Mouse (Mus musculus) neural tube, embryonic 14.5 days (tissue): ENCODE measurements around the gene Gpc4. TPM values are rescaled to one million over a fixed set of nuclear protein-coding genes. Genes with fewer than 3 reads are reported as not detected.

Experiments
- ATAC-seq: fragments of 200-750 bp; cut with Nextera tagmentation; 2 replicates; pipeline ENCODE4 v1.8.0; 2017; ENCODE audit warnings: low read depth, mild to moderate bottlenecking, moderate TSS enrichment, moderate library complexity
- H3K27ac ChIP-seq: fragments of 300-500 bp; sonication (generic); 2 replicates; pipeline ENCODE4 v1.5.1; 2014; ENCODE audit warnings: low read depth, mild to moderate bottlenecking, control low read depth, low read length, moderate library complexity, mixed read lengths
- H3K27me3 ChIP-seq: fragments of 300-500 bp; sonication (generic); 2 replicates; pipeline ENCODE4 v1.6.1; 2014; ENCODE audit warnings: low read length; ENCODE audit not compliant: control insufficient read depth, insufficient read depth
- H3K36me3 ChIP-seq: fragments of 300-500 bp; sonication (generic); 2 replicates; pipeline ENCODE4 v1.6.1; 2014; ENCODE audit warnings: low read length, mixed read lengths; ENCODE audit not compliant: control insufficient read depth, insufficient read depth
- H3K4me1 ChIP-seq: fragments of 300-500 bp; sonication (generic); 2 replicates; pipeline ENCODE4 v1.6.1; 2014; ENCODE audit warnings: low read length; ENCODE audit not compliant: control insufficient read depth, insufficient read depth
- H3K4me2 ChIP-seq: fragments of 300-500 bp; sonication (generic); 2 replicates; pipeline ENCODE4 v1.6.1; 2014; ENCODE audit warnings: mild to moderate bottlenecking, low read depth, low read length, control low read depth
- H3K4me3 ChIP-seq: fragments of 300-500 bp; sonication (generic); 2 replicates; pipeline ENCODE4 v1.5.1; 2014; ENCODE audit warnings: low read depth, low read length, control low read depth, mixed read lengths
- H3K9ac ChIP-seq: fragments of 300-500 bp; sonication (generic); replicated peaks from 2 replicates; pipeline ENCODE4 v1.6.1; 2014; ENCODE audit warnings: low read depth, mild to moderate bottlenecking, control low read depth, low read length, mixed read lengths
- H3K9me3 ChIP-seq: fragments of 300-500 bp; sonication (generic); 2 replicates; pipeline ENCODE4 v1.6.1; 2016; ENCODE audit warnings: low read length; ENCODE audit not compliant: control insufficient read depth
- WGBS: fragments of 180-500 bp; shearing (Covaris S2); extraction: QIAGEN DNeasy Blood & Tissue Kit; methylation state at CpG from one replicate; pipeline ENCODE4 v1.1.7; 2014; 5-methylcytosine and 5-hydroxymethylcytosine counted together
- polyA plus RNA-seq: library from polyadenylated mRNA; unstranded; fragments of >200 nt; fragmentation: Nextera tagmentation; extraction: Ambion mirVana; gene quantifications from 2 replicates; pipeline ENCODE4 v1.2.1, GENCODE M21; 2014

Gpc4 gene
- polyA plus RNA-seq, 1 experiment from 2014 or later, result 10.6 TPM

GRCm38 (mm10) chrX:52136525-52136924 is 28.5 kb downstream of the Gpc4 start:
- no peak overlapping the region for H3K27ac ChIP-seq
- no peaks in the 10 kb centered on the region for H3K9me3 ChIP-seq
- 84% methylated on average over 5 of the region's 5 CpGs for WGBS
- H3K27me3 ChIP-seq, result no peaks in the 10 kb centered on the region
- no peaks in the 10 kb centered on the region for H3K36me3 ChIP-seq
- ATAC-seq, result no peak
- no peak overlapping the region for H3K4me2 ChIP-seq
- H3K9ac ChIP-seq, result no peak overlapping the region
- no peaks in the 10 kb centered on the region for H3K4me1 ChIP-seq
- no peak overlapping the region for H3K4me3 ChIP-seq

DNA sequence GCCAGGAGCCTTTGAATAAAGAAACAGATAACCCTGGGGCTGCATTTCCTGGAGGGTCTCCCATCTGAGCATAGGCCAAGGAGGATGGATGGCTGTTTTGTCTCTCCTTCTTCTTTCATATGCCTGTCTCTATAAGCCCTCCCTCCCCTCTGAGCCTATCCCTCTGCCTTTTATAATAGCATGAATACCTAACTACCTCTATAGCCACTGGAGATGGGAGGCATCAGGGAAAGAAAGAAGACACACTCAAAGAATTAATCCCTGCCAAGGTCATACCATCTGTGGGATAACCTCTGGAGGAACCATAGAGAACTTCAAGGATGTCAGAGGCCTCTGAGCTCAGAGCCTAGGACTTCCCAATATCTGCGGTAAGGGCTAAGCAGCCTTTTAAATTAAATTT is 35.4 kb downstream of the Gpc4 start:
- H3K4me1 ChIP-seq, result no peaks in the 10 kb centered on the region
- WGBS, result 94% methylated on average over 1 of the region's 1 CpGs
- ATAC-seq, result no peak
- H3K9me3 ChIP-seq, result no peaks in the 10 kb centered on the region
- no peak overlapping the region for H3K9ac ChIP-seq
- no peak overlapping the region for H3K4me2 ChIP-seq
- no peak overlapping the region for H3K27ac ChIP-seq
- no peaks in the 10 kb centered on the region for H3K36me3 ChIP-seq
- no peaks in the 10 kb centered on the region for H3K27me3 ChIP-seq
- H3K4me3 ChIP-seq, result no peak overlapping the region

GRCm38 (mm10) chrX:52128794-52129193 is 36.3 kb downstream of the Gpc4 start:
- no peak overlapping the region for H3K4me2 ChIP-seq
- H3K27me3 ChIP-seq, result no peaks in the 10 kb centered on the region
- no peak overlapping the region for H3K9ac ChIP-seq
- H3K9me3 ChIP-seq, result no peaks in the 10 kb centered on the region
- H3K4me1 ChIP-seq, result no peaks in the 10 kb centered on the region
- WGBS, result 86% methylated on average over 4 of the region's 4 CpGs
- no peak overlapping the region for H3K4me3 ChIP-seq
- no peaks in the 10 kb centered on the region for H3K36me3 ChIP-seq
- ATAC-seq, result no peak
- no peak overlapping the region for H3K27ac ChIP-seq

- Histone ChIP-seq H3K9me3 (no peaks in the 10 kb centered on the region), H3K9ac (no peak overlapping the region), H3K36me3 (no peaks in the 10 kb centered on the region), H3K4me1 (no peaks in the 10 kb centered on the region), H3K27ac (no peak overlapping the region), H3K27me3 (no peaks in the 10 kb centered on the region), H3K4me2 (no peak overlapping the region), H3K4me3 (no peak overlapping the region)
- WGBS, result 87% methylated on average over 5 of the region's 5 CpGs
- no peak for ATAC-seq
These were observed 51.4 kb downstream of the Gpc4 start for GRCm38 (mm10) chrX:52113651-52114050.

DNA sequence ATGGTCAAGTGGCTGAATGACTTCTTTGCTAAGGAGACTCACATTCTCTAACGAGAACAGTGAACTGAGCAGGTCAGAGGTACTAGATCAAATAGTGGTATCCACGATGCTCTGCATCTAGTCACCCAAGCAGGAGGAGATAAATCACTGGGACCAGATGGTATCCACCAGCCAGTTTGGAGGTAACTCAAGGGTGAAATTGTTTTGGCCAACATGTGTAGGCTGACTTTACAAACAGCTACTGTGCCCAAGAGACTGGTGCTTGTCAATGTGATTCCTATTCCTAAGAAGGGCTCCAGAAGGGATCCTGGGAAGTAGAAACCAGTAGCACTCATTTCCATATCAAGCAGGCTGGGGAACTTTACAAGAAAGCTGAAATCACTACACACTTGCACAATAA is 55.4 kb downstream of the Gpc4 start:
- Histone ChIP-seq H3K36me3 (no peaks in the 10 kb centered on the region), H3K27ac (no peak overlapping the region), H3K4me1 (no peaks in the 10 kb centered on the region), H3K4me3 (no peak overlapping the region), H3K4me2 (no peak overlapping the region), H3K27me3 (no peaks in the 10 kb centered on the region), H3K9ac (no peak overlapping the region), H3K9me3 (no peaks in the 10 kb centered on the region)
- no peak; the same call in 1 of the 2 replicates for ATAC-seq
- WGBS, result 24% methylated on average over 2 of the region's 2 CpGs

DNA sequence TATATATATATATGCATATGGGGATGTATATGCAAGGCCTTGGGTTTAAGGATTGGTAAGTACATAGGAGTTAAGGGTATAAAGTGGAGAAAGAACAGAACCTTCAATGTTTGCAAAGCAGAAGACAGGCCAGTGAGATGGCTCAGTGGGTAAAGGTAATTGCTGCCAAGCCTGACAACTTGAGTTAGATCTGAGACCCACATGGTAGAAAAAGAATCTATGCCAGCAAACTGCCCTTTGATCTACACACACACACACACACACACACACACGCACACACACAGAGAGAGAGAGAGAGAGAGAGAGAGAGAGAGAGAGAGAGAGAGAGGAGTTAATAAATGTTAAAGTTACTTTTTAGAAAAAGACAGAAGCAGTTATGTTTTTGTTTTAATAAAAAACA is 56.1 kb downstream of the Gpc4 start:
- 79% methylated on average over 1 of the region's 1 CpGs for WGBS
- no peaks in the 10 kb centered on the region for H3K27me3 ChIP-seq
- no peak overlapping the region for H3K4me3 ChIP-seq
- no peak overlapping the region for H3K4me2 ChIP-seq
- H3K9me3 ChIP-seq, result no peaks in the 10 kb centered on the region
- H3K9ac ChIP-seq, result no peak overlapping the region
- H3K27ac ChIP-seq, result no peak overlapping the region
- no peak for ATAC-seq
- H3K36me3 ChIP-seq, result no peaks in the 10 kb centered on the region
- H3K4me1 ChIP-seq, result no peaks in the 10 kb centered on the region

DNA sequence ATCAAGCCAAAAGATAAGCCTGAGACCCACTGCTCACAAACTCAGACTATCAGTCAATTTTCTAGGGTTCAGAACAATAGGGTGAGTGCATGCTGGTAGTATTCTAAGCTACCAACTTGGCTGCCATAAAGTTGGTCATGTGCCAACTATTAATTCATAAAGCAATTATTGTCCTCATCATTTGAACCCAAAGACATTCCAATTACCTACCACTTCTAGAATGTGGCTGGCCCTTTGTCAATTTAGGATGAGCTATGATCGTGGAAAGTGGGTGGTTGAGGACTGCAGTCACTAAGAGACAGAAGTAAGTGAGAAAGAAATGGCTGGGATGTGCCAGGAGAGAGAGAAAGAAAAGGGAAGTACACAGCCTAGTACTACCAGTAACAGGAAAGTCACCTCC is 61.3 kb downstream of the Gpc4 start:
- WGBS, result 84% methylated on average over 1 of the region's 1 CpGs
- no peaks in the 10 kb centered on the region for H3K9me3 ChIP-seq
- H3K9ac ChIP-seq, result no peak overlapping the region
- H3K4me3 ChIP-seq, result no peak overlapping the region
- H3K36me3 ChIP-seq, result no peaks in the 10 kb centered on the region
- H3K4me2 ChIP-seq, result no peak overlapping the region
- H3K27ac ChIP-seq, result no peak overlapping the region
- no peaks in the 10 kb centered on the region for H3K27me3 ChIP-seq
- no peaks in the 10 kb centered on the region for H3K4me1 ChIP-seq
- no peak for ATAC-seq

GRCm38 (mm10) chrX:52101940-52102339 is 63.1 kb downstream of the Gpc4 start:
- Histone ChIP-seq H3K27me3 (no peaks in the 10 kb centered on the region), H3K4me2 (no peak overlapping the region), H3K4me3 (no peak overlapping the region), H3K4me1 (no peaks in the 10 kb centered on the region), H3K9ac (no peak overlapping the region), H3K36me3 (no peaks in the 10 kb centered on the region), H3K27ac (no peak overlapping the region), H3K9me3 (no peaks in the 10 kb centered on the region)
- 84% methylated on average over 1 of the region's 1 CpGs for WGBS
- ATAC-seq, result no peak

- Histone ChIP-seq H3K27ac (no peak overlapping the region), H3K9ac (no peak overlapping the region), H3K36me3 (no peaks in the 10 kb centered on the region), H3K9me3 (no peaks in the 10 kb centered on the region), H3K4me1 (no peaks in the 10 kb centered on the region), H3K27me3 (no peaks in the 10 kb centered on the region), H3K4me2 (no peak overlapping the region), H3K4me3 (no peak overlapping the region)
- ATAC-seq, result no peak
- 94% methylated on average over 6 of the region's 6 CpGs for WGBS
These were observed 63.6 kb downstream of the Gpc4 start for GRCm38 (mm10) chrX:52101445-52101844.
